Mouse (Mus musculus): ENCODE results near the gene Arl5a. TPM values are rescaled to one million over a fixed set of nuclear protein-coding genes. Genes with fewer than 3 reads are reported as not detected.

Arl5a gene
- total and polyA plus RNA-seq, 2 experiments from 2014 or later = 31.0 to 87.0 TPM

GRCm38 (mm10) chr2:52367248-52367647 lies 57.5 kb downstream of the Arl5a start:
- Histone ChIP-seq H3K4me2 (ENCODE audit: low read depth) (no peak overlapping the region), H3K27me3 (ENCODE audit: insufficient read depth, low read length) (no peaks in the 10 kb centered on the region), H3K27ac (ENCODE audit: low read depth, low read length) (no peak overlapping the region), H3K36me3 (ENCODE audit: insufficient read depth) (no peaks in the 10 kb centered on the region), H3K4me3 (ENCODE audit: low read depth, low read length) (no peak overlapping the region), H3K4me1 (ENCODE audit: insufficient read depth) (no peaks in the 10 kb centered on the region), H3K9me3 (ENCODE audit: low read length) (no peaks in the 10 kb centered on the region), H3K9ac (no peak overlapping the region)
- ATAC-seq (peak; percentile 51; the same call in 1 of the 2 replicates), DNase-seq (peak; percentile 7)
- TF ChIP-seq CTCF (IDR thresholded peaks at IDR 0.05; ENCODE audit: low read depth) = no peak
- WGBS = 61% methylated on average over 13 of the region's 13 CpGs

GRCm38 (mm10) chr2:52361086-52361485 lies 63.6 kb downstream of the Arl5a start:
- no peak for ATAC-seq
- H3K36me3 ChIP-seq (ENCODE audit: insufficient read depth) = no peaks in the 10 kb centered on the region
- no peak overlapping the region for H3K4me3 ChIP-seq (ENCODE audit: low read depth, low read length)
- no peak overlapping the region for H3K9ac ChIP-seq
- H3K4me1 ChIP-seq (ENCODE audit: insufficient read depth) = no peaks in the 10 kb centered on the region
- H3K4me2 ChIP-seq (ENCODE audit: low read depth) = no peak overlapping the region
- TF ChIP-seq CTCF (IDR thresholded peaks at IDR 0.05; ENCODE audit: low read depth) = no peak
- no peak for DNase-seq
- H3K27ac ChIP-seq (ENCODE audit: low read depth, low read length) = no peak overlapping the region
- H3K9me3 ChIP-seq (ENCODE audit: low read length) = no peaks in the 10 kb centered on the region
- H3K27me3 ChIP-seq (ENCODE audit: insufficient read depth, low read length) = no peaks in the 10 kb centered on the region
- WGBS = 91% methylated on average over 9 of the region's 9 CpGs

GRCm38 (mm10) chr2:52359722-52360121 lies 65.0 kb downstream of the Arl5a start:
- TF ChIP-seq CTCF (IDR thresholded peaks at IDR 0.05; ENCODE audit: low read depth) = no peak
- WGBS = 33% methylated on average over 1 of the region's 1 CpGs
- ATAC-seq = no peak; the same call in 1 of the 2 replicates

GRCm38 (mm10) chr2:52358156-52358555 lies 66.5 kb downstream of the Arl5a start:
- Histone ChIP-seq H3K9ac (no peak overlapping the region), H3K27ac (ENCODE audit: low read depth, low read length) (no peak overlapping the region), H3K36me3 (ENCODE audit: insufficient read depth) (no peaks in the 10 kb centered on the region), H3K4me1 (ENCODE audit: insufficient read depth) (no peaks in the 10 kb centered on the region), H3K4me3 (ENCODE audit: low read depth, low read length) (no peak overlapping the region), H3K9me3 (ENCODE audit: low read length) (no peaks in the 10 kb centered on the region), H3K4me2 (ENCODE audit: low read depth) (no peak overlapping the region), H3K27me3 (ENCODE audit: insufficient read depth, low read length) (no peaks in the 10 kb centered on the region)
- ATAC-seq = no peak
- WGBS = 90% methylated on average over 5 of the region's 5 CpGs
- DNase-seq = no peak
- TF ChIP-seq CTCF (IDR thresholded peaks at IDR 0.05; ENCODE audit: low read depth) = no peak

More at GRCm38 (mm10) chr2:52359722-52360121, 65.0 kb downstream of the Arl5a start:
- DNase-seq = no peak
- Histone ChIP-seq H3K27me3 (ENCODE audit: insufficient read depth, low read length) (no peaks in the 10 kb centered on the region), H3K27ac (ENCODE audit: low read depth, low read length) (no peak overlapping the region), H3K4me1 (ENCODE audit: insufficient read depth) (no peaks in the 10 kb centered on the region), H3K36me3 (ENCODE audit: insufficient read depth) (no peaks in the 10 kb centered on the region), H3K4me3 (ENCODE audit: low read depth, low read length) (no peak overlapping the region), H3K4me2 (ENCODE audit: low read depth) (no peak overlapping the region), H3K9ac (no peak overlapping the region), H3K9me3 (ENCODE audit: low read length) (no peaks in the 10 kb centered on the region)

- H3K27me3 ChIP-seq (ENCODE audit: insufficient read depth, low read length) = no peaks in the 10 kb centered on the region
- no peak for TF ChIP-seq CTCF (IDR thresholded peaks at IDR 0.05; ENCODE audit: low read depth)
- ATAC-seq (no peak), DNase-seq (no peak)
- WGBS = 97% methylated on average over 1 of the region's 1 CpGs
- H3K9ac ChIP-seq = no peak overlapping the region
- H3K4me3 ChIP-seq (ENCODE audit: low read depth, low read length) = no peak overlapping the region
- H3K36me3 ChIP-seq (ENCODE audit: insufficient read depth) = no peaks in the 10 kb centered on the region
- H3K9me3 ChIP-seq (ENCODE audit: low read length) = no peaks in the 10 kb centered on the region
- no peak overlapping the region for H3K4me2 ChIP-seq (ENCODE audit: low read depth)
- no peak overlapping the region for H3K27ac ChIP-seq (ENCODE audit: low read depth, low read length)
- H3K4me1 ChIP-seq (ENCODE audit: insufficient read depth) = no peaks in the 10 kb centered on the region
These were observed 73.7 kb downstream of the Arl5a start for GRCm38 (mm10) chr2:52351029-52351428.

Other genes with a start within 250 kb of the Arl5a start
- gene Neb, start 46.4 kb downstream of the Arl5a start, total RNA-seq (2014; rRNA removed) = 4.2 and 8.5 TPM in 2 replicates
- gene Neb, start 46.4 kb downstream of the Arl5a start, polyA plus RNA-seq (2015; fragmentation: Nextera tagmentation; extraction: Ambion mirVana) = 3.1 and 5.0 TPM in 2 replicates